Mouse (Mus musculus) frontal cortex, postnatal 25 days (tissue): ENCODE measurements around the gene Olfr1215.
"Not testable (repeated sequence)": the region's sequence is repeated elsewhere in the genome, so short reads cannot be mapped to it uniquely, and the experiment has no call there.

Experiments used
- DNase-seq, 2 experiments: peaks; one replicate each; pipeline ENCODE4 v3.0.0; 2022; ENCODE audit warnings: low spot score in 2 of 2

Gene Olfr1215

DNA sequence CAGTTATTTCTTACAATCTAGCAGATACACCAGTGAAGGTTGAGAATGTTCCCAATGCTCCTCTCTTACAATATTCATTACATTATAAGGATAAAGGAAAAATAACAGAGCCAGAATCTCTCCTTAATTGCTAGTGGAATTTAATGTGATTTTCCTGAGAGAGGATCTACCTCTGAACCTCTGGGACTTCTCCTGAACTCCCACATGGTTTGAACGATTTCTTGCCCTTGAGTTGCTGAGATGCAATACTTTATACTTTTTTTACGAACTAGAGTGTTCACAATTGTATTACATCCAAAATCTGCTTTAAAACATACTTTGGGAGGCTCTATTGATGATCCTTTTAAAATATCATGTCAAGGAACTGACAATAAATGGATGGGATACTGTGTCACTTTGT, at the start of gene Olfr1215:
Gene Olfr1215 (minus strand): TSS at position 101 of the 400 bp plus-strand sequence.
- no peak for DNase-seq

DNA sequence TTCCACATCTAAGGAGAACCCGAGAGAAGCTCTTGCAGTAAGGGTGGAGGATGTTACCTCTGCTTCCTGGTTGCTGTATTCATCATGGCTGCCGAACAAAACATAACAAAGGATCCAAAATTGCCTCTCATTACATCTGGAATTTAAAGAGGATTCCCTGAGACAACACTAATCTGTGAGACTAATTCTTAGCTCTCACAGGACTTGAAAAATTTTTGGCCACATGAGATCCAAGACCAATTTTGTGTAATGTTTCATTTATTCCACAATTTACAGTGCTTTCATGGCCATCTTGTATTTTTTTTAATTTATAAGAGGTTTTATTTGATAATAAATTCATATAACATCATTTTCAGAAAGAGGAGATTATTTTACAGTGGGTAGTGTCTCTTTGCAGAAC, 25.2 kb upstream of the Olfr1215 start, which contains the start of gene Olfr1217:
Gene Olfr1217 (minus strand): TSS at position 101 of the 400 bp plus-strand sequence.
- DNase-seq, result no peak

DNA sequence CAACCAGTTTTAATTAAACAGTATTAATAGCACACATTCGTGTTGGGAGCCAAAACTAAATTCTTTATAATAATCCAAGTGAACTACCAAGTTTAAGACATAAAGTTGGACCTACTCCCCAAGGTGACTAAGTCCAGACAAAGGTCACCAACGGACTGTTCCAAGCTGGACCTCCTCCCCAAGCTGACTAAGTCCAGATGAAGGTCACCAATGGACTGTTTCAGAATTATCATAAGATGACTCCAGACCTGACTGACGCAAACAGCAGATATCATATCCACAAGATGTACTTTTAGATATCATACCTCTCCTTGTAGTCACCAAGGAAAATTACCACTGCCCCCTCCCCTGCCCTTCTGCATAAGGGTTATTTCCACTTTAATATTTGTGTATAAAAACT, 14.7 kb upstream of the Olfr1215 start:
- DNase-seq, result not testable (repeated sequence)

DNA sequence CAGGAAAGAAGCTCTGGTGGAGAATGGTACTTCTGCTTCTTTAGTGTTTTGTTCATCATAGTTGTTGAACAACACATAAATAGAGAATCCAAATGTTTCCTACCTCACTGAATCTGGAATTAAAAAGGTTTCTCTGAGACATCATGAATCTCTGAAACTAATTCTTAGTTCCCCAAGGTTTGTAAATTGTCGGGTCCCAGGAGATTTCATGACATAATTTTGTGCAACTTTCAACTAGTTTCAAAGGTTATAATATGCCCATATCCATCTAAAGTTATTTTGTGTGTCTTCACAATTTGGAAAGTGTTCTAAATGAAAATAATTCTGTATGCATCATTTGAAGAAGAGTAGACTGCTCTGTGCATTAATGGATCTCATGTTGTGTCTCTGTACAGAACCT, 11.5 kb upstream of the Olfr1215 start, which contains the start of gene Olfr1216:
Gene Olfr1216 (minus strand): TSS at position 101 of the 400 bp plus-strand sequence.
- no peak for DNase-seq

DNA sequence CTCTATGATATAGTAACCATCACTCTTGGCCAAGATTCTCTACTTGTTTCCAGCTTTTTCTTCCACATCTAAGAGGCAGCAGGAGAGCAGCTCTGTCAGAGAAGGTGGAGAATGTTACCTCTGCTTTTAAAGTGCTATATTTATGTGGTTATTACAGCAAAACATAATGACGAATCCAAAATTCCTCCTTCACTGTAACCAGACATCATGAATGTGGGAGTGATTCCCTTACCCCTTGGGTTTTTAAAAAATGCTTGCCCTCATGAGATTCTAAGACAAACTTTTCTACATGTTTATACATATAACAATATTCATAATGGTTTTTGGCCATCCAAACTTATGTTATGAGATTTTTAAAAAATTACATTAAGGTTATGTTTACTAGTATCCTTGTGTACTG, 14.2 kb downstream of the Olfr1215 start, which contains the start of gene Olfr1214:
Gene Olfr1214 (minus strand): TSS at position 101 of the 400 bp plus-strand sequence.
- no peak for DNase-seq

DNA sequence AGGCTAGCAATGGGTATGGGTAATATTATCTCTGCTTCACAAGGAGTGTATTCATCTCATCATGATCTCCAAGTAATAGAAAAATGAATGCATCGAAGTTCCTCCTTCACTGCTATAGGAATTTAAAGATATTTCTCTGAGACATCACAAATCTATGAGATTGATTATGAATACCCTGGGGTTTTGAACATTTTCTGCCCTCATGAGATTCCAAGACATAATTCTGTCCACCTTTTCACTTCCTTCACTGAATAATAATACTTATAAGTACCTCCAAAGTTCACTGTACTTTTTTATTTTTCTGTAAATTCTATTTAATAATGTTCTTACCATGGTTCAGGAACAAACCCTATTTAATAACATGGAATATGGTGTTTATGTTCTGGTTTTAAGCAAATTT, 26.6 kb downstream of the Olfr1215 start, which contains the start of gene Gm13762:
Gene Gm13762 (minus strand): TSS at position 101 of the 400 bp plus-strand sequence.
- DNase-seq, result no peak

DNA sequence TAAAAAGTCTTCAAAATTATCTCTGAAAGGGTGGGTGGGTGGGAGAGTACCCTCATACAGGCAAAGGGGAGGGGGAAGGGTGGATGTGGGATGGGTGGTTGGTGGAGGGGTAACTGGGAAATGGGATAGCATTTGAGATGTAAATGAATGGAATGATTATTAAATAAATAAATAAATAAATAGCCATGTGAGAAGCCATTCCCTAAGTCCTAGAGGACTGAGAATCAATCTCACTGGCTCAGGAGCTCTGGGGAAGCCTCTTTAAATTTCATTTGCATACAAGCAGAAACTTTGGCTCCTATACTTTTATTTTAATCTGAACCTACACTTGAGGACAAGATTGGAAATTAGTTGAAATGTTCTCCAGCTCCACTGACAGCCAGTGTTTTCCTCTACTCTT, 53.1 kb downstream of the Olfr1215 start, which contains the start of gene Olfr1212:
Gene Olfr1212 (plus strand): TSS at position 301 of the 400 bp plus-strand sequence.
- no peak for DNase-seq
